ENCODE assay signal across 30 mouse cellular contexts in the genomic region with DNA sequence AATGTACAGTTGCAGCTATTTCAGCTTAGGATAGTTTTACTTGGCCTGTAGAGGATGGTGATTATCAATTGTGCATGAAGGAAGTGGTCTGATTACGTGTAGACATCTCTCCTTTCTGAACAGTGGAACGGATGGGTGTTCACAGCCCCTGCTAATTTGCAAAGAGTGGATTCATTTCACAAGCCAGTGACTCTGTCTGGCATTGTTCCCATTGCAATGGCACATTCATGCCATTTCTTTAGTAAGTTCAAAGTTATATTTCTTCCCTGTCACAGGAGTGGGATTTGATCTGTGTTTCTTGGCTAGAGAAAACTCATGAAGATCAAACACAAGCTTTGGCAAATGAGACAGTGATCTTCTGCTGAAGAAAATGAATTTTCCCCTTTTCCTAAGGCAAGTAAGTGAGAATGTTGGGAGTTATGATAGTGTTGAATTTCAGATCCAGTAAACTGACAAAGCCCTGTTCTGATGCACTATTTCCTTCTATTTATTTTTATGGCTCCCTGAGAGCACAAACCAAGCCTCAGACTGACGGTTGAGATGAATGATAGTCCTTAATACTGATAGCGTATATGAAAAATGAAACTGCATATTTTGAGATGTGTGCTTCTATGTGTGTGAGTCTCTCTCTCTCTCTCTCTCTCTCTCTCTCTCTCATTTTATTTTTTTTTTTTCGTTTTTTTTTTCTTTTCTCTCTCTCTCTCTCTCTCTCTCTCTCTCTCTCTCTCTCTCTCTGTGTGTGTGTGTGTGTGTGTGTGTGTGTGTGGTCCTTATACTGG.
DNase-seq lines count a peak whose midpoint lies in the region; ATAC-seq and TF ChIP-seq lines count a peak whose summit lies in the region.
"Had no signal": no experiment of that assay in that cellular context is flagged by ENCODE, and none has a peak within 500 bp of the region (broad histone marks: within the 10 kb centered on the region; RNA-seq: fewer than 3 reads in every experiment).

No protein-coding gene starts in this region.

- no peaks in the 10 kb centered on the region for H3K36me3 ChIP-seq in kidney, embryonic 15.5 days
- peaks cover 0 to 26% of the 10 kb centered on the region in 2 experiments; a peak in 2 of 4 replicates for H3K36me3 ChIP-seq in MEL (ENCODE audit: control insufficient read depth in 1 of 2, insufficient read depth in 2 of 2, low read length in 2 of 2)
- H3K36me3 ChIP-seq in small intestine, adult 2 months (ENCODE audit: control insufficient read depth, insufficient read depth, low read length), result no peaks in the 10 kb centered on the region
- H3K36me3 ChIP-seq: embryonic facial prominence, embryonic 12.5 days; forebrain, embryonic 12.5 days; forebrain, embryonic 15.5 days; G1E; heart, embryonic 12.5 days; heart, embryonic 15.5 days; hindbrain, embryonic 10.5 days; hindbrain, embryonic 13.5 days had no signal

- H3K4me2 ChIP-seq in kidney, embryonic 15.5 days, result no peak overlapping the region
- H3K4me2 ChIP-seq: embryonic facial prominence, embryonic 12.5 days; forebrain, embryonic 12.5 days; forebrain, embryonic 15.5 days; heart, embryonic 12.5 days; heart, embryonic 15.5 days; hindbrain, embryonic 13.5 days had no signal

- no peak overlapping the region for H3K9ac ChIP-seq in kidney, embryonic 15.5 days
- peak overlapping the region; percentile 28 for H3K9ac ChIP-seq in MEL (ENCODE audit: control insufficient read depth, low read depth, low read length, poor library complexity, severe bottlenecking)
- H3K9ac ChIP-seq: embryonic facial prominence, embryonic 12.5 days; forebrain, embryonic 12.5 days; forebrain, embryonic 15.5 days; heart, embryonic 12.5 days; heart, embryonic 15.5 days; hindbrain, embryonic 13.5 days had no signal

- DNase-seq in kidney, postnatal 14 days, result no peak
- DNase-seq in MEL (ENCODE audit: low read depth, low spot score), result peak; percentile 71
- DNase-seq in brain, embryonic 14.5 days (ENCODE audit: low read depth), result peak; percentile 10
- no peak for DNase-seq in layer of hippocampus, adult 2 months (ENCODE audit: low spot score in 2 of 2)
- no peak for DNase-seq in layer of hippocampus, adult 9-11 months
- DNase-seq: adrenal gland, adult 8-10 months; adrenal gland, postnatal 25 days; B cell, adult 2 months; cerebellum, adult 11 months; cerebellum, adult 2 months; cerebellum, adult 9-11 months; cerebellum, postnatal 25 days; gastrocnemius, postnatal 25 days; heart, adult 18-20 months; heart, postnatal 10 days; heart, postnatal 36 days had no signal

- H3K4me3 ChIP-seq in kidney, embryonic 15.5 days (replicated peaks), result no peak overlapping the region
- H3K4me3 ChIP-seq in MEL (ENCODE audit: control insufficient read depth in 1 of 2, insufficient read depth in 1 of 2, low read depth in 2 of 2, low read length in 2 of 2), result peak overlapping the region; percentile 15 to 53; a peak in 2 of 4 replicates
- H3K4me3 ChIP-seq in small intestine, adult 2 months (ENCODE audit: low read depth, low read length), result no peak overlapping the region
- H3K4me3 ChIP-seq in layer of hippocampus, adult 2 months, result no peak overlapping the region
- H3K4me3 ChIP-seq: embryonic facial prominence, embryonic 12.5 days; erythroblast, embryonic 14.5 days; forebrain, embryonic 12.5 days; forebrain, embryonic 15.5 days; heart, embryonic 12.5 days; heart, embryonic 15.5 days; hindbrain, embryonic 10.5 days; hindbrain, embryonic 13.5 days had no signal

- H3K9me3 ChIP-seq in kidney, embryonic 15.5 days (replicated peaks), result no peaks in the 10 kb centered on the region
- no peaks in the 10 kb centered on the region for H3K9me3 ChIP-seq in MEL (replicated peaks; ENCODE audit: insufficient read depth, low read length)
- H3K9me3 ChIP-seq: embryonic facial prominence, embryonic 12.5 days; forebrain, embryonic 12.5 days; forebrain, embryonic 15.5 days; heart, embryonic 12.5 days; heart, embryonic 15.5 days; hindbrain, embryonic 10.5 days; hindbrain, embryonic 13.5 days had no signal

- 0 out of 2 replicates have a peak, but pooled peaks have one; percentile 43 for ATAC-seq in kidney, embryonic 15.5 days (replicated peaks; ENCODE audit: low FRiP score)
- ATAC-seq: activated CD4-positive, CD25-positive, alpha-beta regulatory T cell, adult 4 months; forebrain, embryonic 15.5 days; hindbrain, embryonic 16.5 days had no signal

- H3K79me2 ChIP-seq in MEL (ENCODE audit: control insufficient read depth, insufficient read depth, low read length, poor library complexity), result no peaks in the 10 kb centered on the region

- 0 out of 2 replicates have a peak, but pooled peaks cover 3% of the 10 kb centered on the region for H3K4me1 ChIP-seq in kidney, embryonic 15.5 days
- peaks cover 16 to 18% of the 10 kb centered on the region in 2 experiments for H3K4me1 ChIP-seq in MEL (ENCODE audit: control insufficient read depth in 1 of 2, insufficient read depth in 2 of 2, low read length in 2 of 2)
- peaks cover 4% of the 10 kb centered on the region; the same call in 1 of the 2 replicates for H3K4me1 ChIP-seq in small intestine, adult 2 months (ENCODE audit: control insufficient read depth, insufficient read depth, insufficient read length, low read length)
- H3K4me1 ChIP-seq: embryonic facial prominence, embryonic 12.5 days; forebrain, embryonic 12.5 days; forebrain, embryonic 15.5 days; heart, embryonic 12.5 days; heart, embryonic 15.5 days; hindbrain, embryonic 10.5 days; hindbrain, embryonic 13.5 days had no signal

- TF ChIP-seq RAD21 in MEL (IDR thresholded peaks at IDR 0.05; ENCODE audit: low read depth, low read length), result no peak

- no peak for TF ChIP-seq POLR2A in MEL (IDR thresholded peaks at IDR 0.05; ENCODE audit: control insufficient read depth in 1 of 2, insufficient read depth in 1 of 2, low read depth in 1 of 2, low read length in 2 of 2, poor library complexity in 1 of 2)
- no peak for TF ChIP-seq POLR2A in brain, embryonic 14.5 days (IDR thresholded peaks at IDR 0.05; ENCODE audit: borderline replicate concordance, extremely low read depth, insufficient read depth, insufficient read length, poor library complexity, severe bottlenecking)
- no peak for TF ChIP-seq POLR2A in small intestine, adult 2 months (IDR thresholded peaks at IDR 0.05; ENCODE audit: low read depth, low read length)

- no peaks in the 10 kb centered on the region for H3K27me3 ChIP-seq in kidney, embryonic 15.5 days
- no peaks in the 10 kb centered on the region for H3K27me3 ChIP-seq in MEL (ENCODE audit: control insufficient read depth in 1 of 2, insufficient read depth in 2 of 2, low read length in 2 of 2)
- no peaks in the 10 kb centered on the region for H3K27me3 ChIP-seq in small intestine, adult 2 months (ENCODE audit: control insufficient read depth, insufficient read depth, low read length)
- H3K27me3 ChIP-seq: CH12.LX; embryonic facial prominence, embryonic 12.5 days; forebrain, embryonic 12.5 days; forebrain, embryonic 15.5 days; heart, embryonic 12.5 days; heart, embryonic 15.5 days; hindbrain, embryonic 13.5 days had no signal

- no peak for TF ChIP-seq CTCF in MEL (IDR thresholded peaks at IDR 0.05 in 2 of 3, conservative IDR thresholded peaks at IDR 0.05 in 1 of 3; ENCODE audit: control insufficient read depth in 1 of 3, insufficient read depth in 1 of 3, low read depth in 2 of 3, low read length in 3 of 3, poor library complexity in 1 of 3, severe bottlenecking in 1 of 3)
- no peak for TF ChIP-seq CTCF in brain, embryonic 14.5 days (IDR thresholded peaks at IDR 0.05; ENCODE audit: borderline replicate concordance, extremely low read depth, insufficient read depth, insufficient read length)
- no peak for TF ChIP-seq CTCF in small intestine, adult 2 months (IDR thresholded peaks at IDR 0.05; ENCODE audit: extremely low read depth, insufficient read length, insufficient replicate concordance, low read depth, low read length)
- TF ChIP-seq CTCF in layer of hippocampus, adult 2 months (conservative IDR thresholded peaks at IDR 0.05), result no peak

- TF ChIP-seq EP300 in MEL (IDR thresholded peaks at IDR 0.05; ENCODE audit: low read depth in 1 of 2, low read length in 2 of 2), result peak; percentile 90 to 92

- H3K27ac ChIP-seq in kidney, embryonic 15.5 days, result no peak overlapping the region
- peak overlapping the region; percentile 89 for H3K27ac ChIP-seq in MEL (ENCODE audit: control insufficient read depth, low read depth, low read length)
- peak overlapping the region; percentile 38 for H3K27ac ChIP-seq in small intestine, adult 2 months (ENCODE audit: insufficient read depth, low read depth, low read length)
- no peak overlapping the region for H3K27ac ChIP-seq in layer of hippocampus, adult 2 months
- H3K27ac ChIP-seq: embryonic facial prominence, embryonic 12.5 days; forebrain, embryonic 12.5 days; forebrain, embryonic 15.5 days; heart, embryonic 15.5 days; hindbrain, embryonic 10.5 days; hindbrain, embryonic 13.5 days had no signal

- WGBS in kidney, embryonic 15.5 days, result 46% methylated on average over 5 of the region's 5 CpGs
- WGBS in small intestine, adult 2 months, result 49% methylated on average over 5 of the region's 5 CpGs

TF ChIP-seq in MEL, 35 proteins besides CTCF, POLR2A, EP300 and RAD21 (continues in another document):
- no peak for TF ChIP-seq NRF1 (IDR thresholded peaks at IDR 0.05; ENCODE audit: insufficient read depth, low read depth, low read length, poor library complexity, severe bottlenecking)
- TF ChIP-seq TCF12 (IDR thresholded peaks at IDR 0.05; ENCODE audit: low read depth, low read length), result peak; percentile 74; the same call in 1 of the 2 replicates
- TF ChIP-seq ETS1 (IDR thresholded peaks at IDR 0.05; ENCODE audit: low read depth, low read length), result peak; percentile 82
- peak; percentile 30; the same call in 1 of the 2 replicates for TF ChIP-seq RCOR1 (IDR thresholded peaks at IDR 0.05; ENCODE audit: low read depth, low read length)
- TF ChIP-seq TBP (IDR thresholded peaks at IDR 0.05; ENCODE audit: low read depth, low read length), result no peak
- peak; percentile 87 for TF ChIP-seq MYB (IDR thresholded peaks at IDR 0.05; ENCODE audit: low read depth, low read length)
- TF ChIP-seq CHD1 (IDR thresholded peaks at IDR 0.05; ENCODE audit: low read depth, low read length), result 0 out of 2 replicates have a peak, but pooled peaks have one; percentile 69
- peak; percentile 72 for TF ChIP-seq GATA1 (IDR thresholded peaks at IDR 0.05; ENCODE audit: low read depth, low read length)
- TF ChIP-seq MYC (IDR thresholded peaks at IDR 0.05; ENCODE audit: low read depth, low read length), result peak; percentile 16; the same call in 1 of the 2 replicates
- TF ChIP-seq E2F4 (IDR thresholded peaks at IDR 0.05; ENCODE audit: borderline replicate concordance, low read depth, low read length), result no peak
- no peak for TF ChIP-seq BHLHE40 (IDR thresholded peaks at IDR 0.05; ENCODE audit: borderline replicate concordance, low read depth, low read length)
- no peak for TF ChIP-seq MXI1 (IDR thresholded peaks at IDR 0.05; ENCODE audit: low read depth, low read length)
- TF ChIP-seq ZNF384 (IDR thresholded peaks at IDR 0.05; ENCODE audit: low read depth, low read length), result peak; percentile 90
- TF ChIP-seq SMC3 (IDR thresholded peaks at IDR 0.05; ENCODE audit: low read depth, low read length), result no peak
- TF ChIP-seq NELFE (IDR thresholded peaks at IDR 0.05; ENCODE audit: low read depth, low read length), result 0 out of 2 replicates have a peak, but pooled peaks have one; percentile 24

Comparison
In these comparisons a context has a peak if more than half of its experiments do, and no peak if none do; other contexts are left out.
1. H3K27ac ChIP-seq: peak in MEL (single experiment) and small intestine, adult 2 months (single experiment); none in kidney, embryonic 15.5 days (single experiment) and layer of hippocampus, adult 2 months (single experiment).
2. H3K4me3 ChIP-seq: peak in MEL (2 of 2); none in kidney, embryonic 15.5 days (single experiment), small intestine, adult 2 months (single experiment) and layer of hippocampus, adult 2 months (single experiment).
3. DNase-seq: peak in MEL (single experiment) and brain, embryonic 14.5 days (single experiment); none in kidney, postnatal 14 days (single experiment), layer of hippocampus, adult 2 months (0 of 2) and layer of hippocampus, adult 9-11 months (single experiment).